Mouse (Mus musculus) Patski (cell line): ENCODE measurements around the gene Cd163l1. TPM values are rescaled to one million over a fixed set of nuclear protein-coding genes. Genes with fewer than 3 reads are reported as not detected.

Source experiments
- ATAC-seq: fragments of 100-300 bp; one replicate; pipeline ENCODE4 v1.8.0; 2021
- CTCF ChIA-PET: fragments of 350-600 bp; sonication (Branson Sonifier 250); formaldehyde crosslinking; loops from one replicate; lab custom pipeline; 2022; ENCODE audit warnings: inconsistent platforms; lab: Charles Lee
- POLR2A ChIA-PET: fragments of 350-600 bp; sonication (Branson Sonifier 250); formaldehyde crosslinking; loops from one replicate; lab custom pipeline; 2022; ENCODE audit warnings: antibody characterized with exemption, inconsistent platforms; lab: Charles Lee
- DNase-seq: peaks from one replicate; pipeline ENCODE4 v3.0.0-alpha.2; 2011; ENCODE audit warnings: low read depth, low spot score
- H3K27me3 ChIP-seq: fragments of 371-371 bp; one replicate; pipeline ENCODE4 v1.5.1; 2021
- CTCF ChIP-seq: fragments of 100-300 bp; IDR thresholded peaks from one replicate; pipeline ENCODE4 v1.5.1; 2021
- in situ Hi-C: fragments of 300-500 bp; cut with MboI; formaldehyde crosslinking; loops from 3 replicates; pipeline ENCODE4 v1.11.1; 2018; ENCODE audit warnings: low pct_unique_long_range_greater_than_20kb, mixed read lengths
- polyA plus RNA-seq: library from polyadenylated mRNA; unstranded; gene quantifications from one replicate; pipeline ENCODE4 v1.2.3, GENCODE M21; 2021

Cd163l1 gene
- not detected for polyA plus RNA-seq

DNA sequence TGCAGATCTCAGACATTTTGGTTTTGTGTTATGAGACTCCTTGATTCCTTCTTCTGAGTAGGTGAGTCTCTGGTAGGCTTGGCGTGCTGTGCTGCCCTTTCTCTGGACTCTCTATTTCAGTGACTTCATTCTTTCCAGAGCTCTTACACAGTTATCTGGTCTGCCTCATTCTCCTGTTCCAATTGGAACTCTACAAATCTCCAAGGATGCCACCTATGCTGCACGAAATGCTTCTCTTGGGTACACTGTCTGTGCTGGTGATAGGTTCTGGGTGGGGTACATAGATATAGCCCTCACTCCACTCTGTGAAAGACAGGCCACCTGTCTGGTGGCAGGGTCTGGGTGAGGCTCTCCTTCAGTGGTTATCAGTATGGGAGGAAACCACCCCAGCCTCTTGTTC is at the start of gene Cd163l1:
TSS of gene Cd163l1 (plus strand) at position 301 of the 400 bp plus-strand sequence.
- ChIA-PET POLR2A (no interaction called here), CTCF (no interaction called here)
- peaks cover 7% of the 10 kb centered on the region for H3K27me3 ChIP-seq
- DNase-seq (no peak), ATAC-seq (no peak)
- in situ Hi-C loops = no loop called here
- TF ChIP-seq CTCF = no peak

DNA sequence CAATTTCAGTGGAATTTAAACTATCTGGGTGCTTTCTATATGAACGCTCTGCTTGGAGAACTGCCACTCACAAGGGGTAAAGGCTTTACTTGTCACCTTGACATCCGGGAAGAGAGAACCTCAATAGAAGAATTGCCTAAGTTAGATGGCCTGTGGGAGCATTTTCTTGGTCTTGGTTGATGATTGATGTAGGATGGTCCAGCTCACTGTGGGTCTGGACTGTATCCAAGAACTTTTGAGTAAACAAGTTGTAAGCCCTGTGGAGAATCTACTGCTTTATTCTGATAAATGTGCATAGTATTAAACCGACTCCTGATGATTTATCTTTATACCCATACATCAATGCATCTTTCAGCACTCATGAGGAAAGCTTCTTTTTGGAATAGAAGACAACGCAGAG is 48.7 kb upstream of the Cd163l1 start:
- no peaks in the 10 kb centered on the region for H3K27me3 ChIP-seq
- TF ChIP-seq CTCF = no peak
- ChIA-PET CTCF (no interaction called here), POLR2A (interaction anchor here (0.6 kb wide), 1 partner anchor 1319 kb away, joined by 4 read pairs; no protein-coding TSS in a partner anchor)
- in situ Hi-C loops = no loop called here
- ATAC-seq (peak; percentile 14), DNase-seq (peak; percentile 33)

DNA sequence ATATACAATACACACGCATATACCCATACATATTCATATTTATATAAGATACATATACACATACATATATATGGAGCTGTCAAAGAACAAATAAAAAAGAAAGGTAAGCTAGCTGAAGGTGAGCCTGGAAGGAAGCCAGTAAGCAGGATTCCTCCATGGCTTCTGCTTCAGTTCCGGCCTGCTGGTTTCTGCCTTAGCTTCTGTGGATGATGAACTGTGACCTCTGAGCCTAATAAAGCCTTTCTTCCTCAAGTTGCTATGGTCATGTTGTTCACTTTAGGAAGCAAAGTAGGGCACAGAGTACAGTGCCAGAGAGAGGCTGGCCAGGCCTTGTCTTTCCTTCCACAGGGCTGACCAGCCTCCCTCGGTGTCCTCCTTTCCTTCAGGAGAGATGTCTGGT is 47.2 kb upstream of the Cd163l1 start:
- POLR2A ChIA-PET = no interaction called here
- in situ Hi-C loops = no loop called here
- ATAC-seq (no peak), DNase-seq (no peak)
- no peaks in the 10 kb centered on the region for H3K27me3 ChIP-seq
- TF ChIP-seq CTCF = no peak
- CTCF ChIA-PET = no interaction called here

DNA sequence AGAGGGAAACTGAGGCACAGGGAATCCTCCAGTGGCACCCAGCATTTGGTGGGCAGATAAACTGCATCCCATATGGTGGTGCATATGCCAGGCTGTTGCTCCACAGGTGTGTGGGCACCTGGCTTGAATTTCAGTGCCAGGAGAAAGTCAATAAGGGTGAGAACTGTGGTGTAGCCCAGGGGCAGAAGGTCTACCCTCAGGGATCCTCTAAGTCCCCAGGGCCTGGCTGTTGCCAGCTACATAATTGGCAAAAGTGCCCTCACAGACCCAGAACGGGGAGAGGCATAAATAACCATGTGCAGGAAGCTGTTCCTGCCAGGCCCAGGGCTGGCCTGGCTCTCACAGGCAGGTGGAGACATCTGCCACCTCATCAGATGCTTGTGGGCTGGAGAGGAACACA is 45.1 kb upstream of the Cd163l1 start, which contains the start of gene Olfr523:
TSS of gene Olfr523 (plus strand) at position 282 of the 400 bp plus-strand sequence.
- POLR2A ChIA-PET = interaction anchor here (0.6 kb wide), 1 partner anchor 13 kb away, joined by 7 read pairs; no protein-coding TSS in a partner anchor
- TF ChIP-seq CTCF = no peak
- no peaks in the 10 kb centered on the region for H3K27me3 ChIP-seq
- ATAC-seq (no peak), DNase-seq (no peak)
- in situ Hi-C loops = no loop called here
- CTCF ChIA-PET = no interaction called here

DNA sequence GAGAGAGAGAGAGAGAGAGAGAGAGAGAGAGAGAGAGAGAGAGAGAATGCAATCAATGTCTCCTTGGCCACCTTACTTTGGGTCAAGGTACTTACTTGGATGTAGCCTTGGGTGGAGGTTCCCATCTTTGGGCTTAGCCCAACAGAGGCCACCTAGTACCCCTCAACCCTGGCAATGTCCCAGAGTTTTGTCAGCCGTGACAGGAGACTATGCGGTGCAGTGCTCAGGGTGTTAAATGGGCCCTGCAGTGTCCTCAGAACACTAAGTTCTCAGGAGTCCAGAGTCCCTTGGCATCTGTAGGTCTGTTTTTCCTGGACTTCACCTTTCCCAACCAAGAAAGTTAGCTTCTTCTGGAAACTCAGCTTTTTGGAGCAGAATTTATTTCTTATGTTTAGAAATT is 38.9 kb upstream of the Cd163l1 start:
- no peak for TF ChIP-seq CTCF
- POLR2A ChIA-PET = no interaction called here
- in situ Hi-C loops = no loop called here
- CTCF ChIA-PET = no interaction called here
- DNase-seq (no peak), ATAC-seq (no peak)
- no peaks in the 10 kb centered on the region for H3K27me3 ChIP-seq

DNA sequence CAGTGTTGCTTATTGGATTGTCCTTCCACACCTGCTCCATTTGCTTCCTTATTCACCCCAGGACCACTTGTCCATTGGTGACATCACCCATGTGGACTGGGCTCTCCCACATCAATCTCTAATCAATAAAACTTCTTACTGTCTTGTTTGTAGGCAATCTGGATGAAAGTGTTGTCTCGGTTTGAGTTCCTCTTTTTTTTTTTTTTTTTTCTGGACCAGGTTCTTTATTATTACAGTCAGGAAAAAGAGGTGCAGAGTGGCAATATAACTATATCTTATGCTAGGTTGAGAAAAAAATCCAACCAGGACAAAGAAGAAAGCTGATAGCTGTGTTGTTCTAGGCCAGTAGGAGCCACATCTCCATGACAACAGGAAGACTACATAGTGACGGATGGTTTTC is 37.4 kb upstream of the Cd163l1 start:
- POLR2A ChIA-PET = no interaction called here
- CTCF ChIA-PET = no interaction called here
- ATAC-seq (no peak), DNase-seq (no peak)
- in situ Hi-C loops = no loop called here
- H3K27me3 ChIP-seq = no peaks in the 10 kb centered on the region
- TF ChIP-seq CTCF = no peak

DNA sequence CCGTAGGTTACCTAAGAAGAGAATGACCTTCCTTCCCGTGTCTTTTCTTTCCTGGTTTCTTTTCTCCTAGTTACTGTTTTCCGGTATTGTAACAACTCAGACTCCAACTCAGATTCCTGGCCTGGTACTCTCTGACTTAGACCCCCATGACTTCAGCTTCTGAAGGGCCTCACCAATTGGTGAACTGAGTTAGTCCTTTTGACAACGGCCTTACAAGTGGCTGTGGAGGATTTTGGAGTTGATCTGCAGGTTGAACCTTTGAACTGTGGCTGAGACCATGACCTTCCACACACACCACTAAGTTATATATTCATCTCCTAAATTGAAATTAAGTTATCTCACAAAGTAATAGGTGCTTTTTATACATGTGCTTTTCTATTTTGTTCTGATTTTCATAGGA is 33.9 kb upstream of the Cd163l1 start:
- in situ Hi-C loops = no loop called here
- ATAC-seq (no peak), DNase-seq (no peak)
- no peak for TF ChIP-seq CTCF
- CTCF ChIA-PET = interaction anchor here (0.6 kb wide), 1 partner anchor 61 kb away, joined by 3 read pairs; no protein-coding TSS in a partner anchor
- H3K27me3 ChIP-seq = no peaks in the 10 kb centered on the region
- POLR2A ChIA-PET = no interaction called here

DNA sequence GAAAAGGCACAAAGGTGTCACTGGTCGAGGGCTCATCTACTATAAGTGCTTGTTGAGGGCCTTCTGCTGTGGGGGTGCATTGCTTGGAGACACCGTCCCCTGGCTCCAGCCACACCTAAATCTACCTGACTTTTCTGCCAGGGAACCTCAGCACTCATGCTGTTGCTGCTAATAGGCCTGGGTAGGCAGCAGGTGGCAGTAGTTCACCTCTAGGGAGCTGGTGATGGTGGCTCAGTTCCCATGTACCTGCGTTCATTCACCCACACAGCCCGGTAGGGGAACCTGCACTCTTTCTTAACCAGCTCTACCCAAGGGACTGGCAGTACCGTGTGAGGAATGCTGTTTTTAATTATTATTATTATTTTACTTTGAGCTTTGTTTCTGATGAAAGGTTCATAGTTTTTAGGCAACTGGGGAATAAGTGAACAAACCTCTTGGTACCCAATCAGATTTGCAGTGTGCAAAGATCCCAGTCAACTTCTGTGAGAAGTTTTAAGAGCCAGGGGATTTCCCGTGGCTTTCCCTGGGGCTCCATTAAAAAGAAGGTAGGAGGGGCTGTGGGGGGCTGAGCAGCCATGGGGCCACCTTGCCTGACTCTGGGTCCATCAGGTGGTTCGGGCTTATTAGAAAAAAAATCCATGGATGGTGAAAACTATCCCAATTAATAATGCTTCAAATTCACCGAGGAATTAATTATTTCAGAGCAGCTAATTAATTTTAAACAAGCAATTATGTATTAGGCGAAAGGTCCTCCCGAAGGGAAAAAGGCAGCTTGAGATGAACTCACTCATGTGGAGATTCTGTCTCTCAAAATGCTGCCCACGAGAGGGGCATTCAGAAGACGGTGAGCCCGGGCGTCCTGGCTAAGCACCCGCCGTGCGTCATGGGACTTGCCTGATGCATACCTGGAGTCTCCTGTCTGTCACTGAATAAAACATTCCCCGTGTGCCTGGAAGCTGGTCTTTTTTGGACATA is 31.1 kb upstream of the Cd163l1 start:
- TF ChIP-seq CTCF = peak; percentile 47

DNA sequence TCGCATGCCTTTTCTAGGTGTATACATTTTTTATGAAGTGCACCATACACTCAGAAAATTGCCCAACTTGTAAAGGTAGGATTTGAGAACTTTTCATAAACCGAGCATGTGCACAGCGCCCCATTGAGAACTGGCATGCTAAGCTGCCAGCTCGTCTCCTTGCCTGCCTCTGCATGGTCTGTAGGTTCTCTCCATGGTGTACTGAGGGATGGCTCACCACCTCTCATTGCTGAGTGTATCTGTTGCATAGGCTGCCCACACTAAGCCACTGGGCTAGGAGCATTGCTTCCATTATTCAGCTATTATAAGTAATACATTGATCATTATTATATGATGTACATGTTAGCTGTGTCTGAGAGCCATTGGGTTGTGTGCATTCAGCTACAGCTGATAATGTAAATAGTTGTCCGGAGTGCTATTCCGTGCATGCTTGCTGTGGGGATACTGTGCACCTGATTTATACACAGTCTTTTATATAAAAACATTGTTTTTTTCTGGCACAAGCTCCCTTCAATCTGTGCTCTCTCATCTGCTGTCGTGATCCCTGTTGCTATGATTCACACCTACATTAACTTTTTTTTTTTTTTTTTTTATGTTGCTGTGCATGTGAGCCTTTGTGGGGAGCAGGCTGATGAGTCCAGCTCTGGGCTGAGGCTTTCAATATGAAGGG is 30.2 kb upstream of the Cd163l1 start:
- ChIA-PET POLR2A (interaction anchor here (0.7 kb wide), 1 partner anchor 9 kb away, joined by 3 read pairs; no protein-coding TSS in a partner anchor), CTCF (interaction anchor here (1.2 to 2.3 kb wide), 3 partner anchors 11 to 23 kb away, joined by 3 to 11 read pairs (median 4); partner anchors contain the start of genes Olfr522 and Olfr524)
- in situ Hi-C loops = no loop called here
- no peak for TF ChIP-seq CTCF
- no peak for ATAC-seq
- peaks cover 11% of the 10 kb centered on the region for H3K27me3 ChIP-seq
- no peak for DNase-seq

More for the DNA sequence above, 31.1 kb upstream of the Cd163l1 start:
- POLR2A ChIA-PET = interaction anchor here (0.7 kb wide), 1 partner anchor 10 kb away, joined by 3 read pairs; no protein-coding TSS in a partner anchor
- no peak for DNase-seq
- in situ Hi-C loops = no loop called here
- ATAC-seq = no peak
- CTCF ChIA-PET = interaction anchor here (1.3 to 2.3 kb wide), 2 partner anchors 10 to 20 kb away, joined by 4 to 11 read pairs; partner anchors contain the start of gene Olfr524
- peaks cover 7% of the 10 kb centered on the region for H3K27me3 ChIP-seq

DNA sequence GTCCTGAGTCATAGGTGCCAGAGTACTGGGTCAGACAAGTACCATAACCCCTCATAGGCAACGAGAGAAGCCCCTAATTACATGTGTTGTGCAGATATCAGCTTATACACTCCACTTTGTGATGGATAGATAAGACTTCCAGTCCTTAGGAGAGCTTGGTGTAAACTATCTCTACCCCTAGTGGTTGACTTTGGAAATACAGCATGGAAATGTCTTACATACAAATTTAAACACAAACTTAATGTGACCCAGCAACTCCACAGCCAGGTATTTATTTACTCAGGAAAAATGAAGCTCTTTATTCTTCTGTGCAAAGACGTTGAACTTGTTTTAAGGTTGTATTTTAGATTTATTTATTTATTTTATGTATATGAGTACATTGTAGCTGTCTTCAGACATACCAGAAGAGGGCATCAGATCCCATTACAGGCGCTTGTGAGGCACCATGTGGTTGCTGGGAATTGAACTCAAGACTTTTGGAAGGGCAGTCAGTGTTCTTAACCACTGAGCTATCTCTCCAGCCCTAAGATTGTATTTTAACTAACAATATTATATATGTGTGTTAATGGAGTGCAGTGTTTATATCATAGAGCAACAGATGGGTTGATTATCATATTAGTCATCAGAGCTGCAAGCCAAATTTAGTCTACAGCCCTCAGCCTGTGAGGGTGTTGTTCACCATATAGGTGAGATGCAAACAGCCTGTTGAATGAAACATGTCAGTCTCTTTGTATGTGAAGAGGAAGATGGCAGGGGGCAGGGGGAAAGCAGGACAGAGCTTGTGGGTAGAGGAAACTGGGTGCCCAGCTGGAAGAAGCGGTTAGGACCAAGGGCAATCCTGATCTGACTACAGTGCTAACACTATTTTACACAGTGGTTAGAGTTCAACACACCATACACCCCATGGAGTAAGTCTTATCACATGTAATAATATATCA is 29.4 kb upstream of the Cd163l1 start:
- peak; percentile 48 for TF ChIP-seq CTCF
- POLR2A ChIA-PET = no interaction called here
- DNase-seq = no peak

More for the DNA sequence above, 29.4 kb upstream of the Cd163l1 start:
- in situ Hi-C loops = no loop called here
- CTCF ChIA-PET = interaction anchor here (1.2 to 2.3 kb wide), 3 partner anchors 12 to 24 kb away, joined by 3 to 11 read pairs (median 4); partner anchors contain the start of genes Olfr522 and Olfr524
- no peak for ATAC-seq
- peaks cover 11% of the 10 kb centered on the region for H3K27me3 ChIP-seq
